Mouse (Mus musculus) splenic B cell, adult 2 months (primary cell): ENCODE data around the gene Zc3h12a.
A peak's percentile ranks its signal among the peaks of the same experiment; 100 is the strongest.

ENCODE experiments used
- DNase-seq: peaks from one replicate; pipeline ENCODE4 v3.0.0-alpha.2; 2011; ENCODE audit warnings: low read depth, low spot score
- H3K27me3 ChIP-seq: 2 replicates; pipeline ENCODE4 v1.6.1; 2012; ENCODE audit warnings: mild to moderate bottlenecking, low read length, moderate library complexity, mixed read lengths; ENCODE audit not compliant: control insufficient read depth, poor library complexity, insufficient read depth, severe bottlenecking
- H3K36me3 ChIP-seq: 2 replicates; pipeline ENCODE4 v1.6.1; 2012; ENCODE audit warnings: mild to moderate bottlenecking, low read length, moderate library complexity, mixed read lengths; ENCODE audit not compliant: control insufficient read depth, poor library complexity, insufficient read depth, severe bottlenecking

Gene Zc3h12a

GRCm38 (mm10) chr4:125127305-125128084, at the start of gene Zc3h12a:
Gene Zc3h12a, minus strand, starts transcription at chr4:125127840.
- no peaks in the 10 kb centered on the region for H3K27me3 ChIP-seq
- peaks cover 19% of the 10 kb centered on the region for H3K36me3 ChIP-seq
- peak; percentile 98 for DNase-seq

GRCm38 (mm10) chr4:125176639-125177165, 49.1 kb upstream of the Zc3h12a start:
- no peaks in the 10 kb centered on the region for H3K36me3 ChIP-seq
- no peaks in the 10 kb centered on the region for H3K27me3 ChIP-seq
- peak; percentile 6 for DNase-seq

GRCm38 (mm10) chr4:125176190-125176589, 48.5 kb upstream of the Zc3h12a start:
- no peaks in the 10 kb centered on the region for H3K27me3 ChIP-seq
- H3K36me3 ChIP-seq, result no peaks in the 10 kb centered on the region
- DNase-seq, result no peak

- DNase-seq, result no peak
- H3K27me3 ChIP-seq, result no peaks in the 10 kb centered on the region
Measured at GRCm38 (mm10) chr4:125175591-125175990, 48.0 kb upstream of the Zc3h12a start.

GRCm38 (mm10) chr4:125174516-125175185, 47.0 kb upstream of the Zc3h12a start:
- Histone ChIP-seq H3K36me3 (no peaks in the 10 kb centered on the region), H3K27me3 (no peaks in the 10 kb centered on the region)
- no peak for DNase-seq

More at GRCm38 (mm10) chr4:125175591-125175990, 48.0 kb upstream of the Zc3h12a start:
- H3K36me3 ChIP-seq, result no peaks in the 10 kb centered on the region

GRCm38 (mm10) chr4:125173150-125173549, 45.5 kb upstream of the Zc3h12a start:
- DNase-seq, result no peak
- no peaks in the 10 kb centered on the region for H3K27me3 ChIP-seq
- no peaks in the 10 kb centered on the region for H3K36me3 ChIP-seq

GRCm38 (mm10) chr4:125172736-125173135, 45.1 kb upstream of the Zc3h12a start:
- no peaks in the 10 kb centered on the region for H3K27me3 ChIP-seq
- no peak for DNase-seq
- H3K36me3 ChIP-seq, result no peaks in the 10 kb centered on the region

GRCm38 (mm10) chr4:125167723-125168122, 40.1 kb upstream of the Zc3h12a start:
- DNase-seq, result no peak
- Histone ChIP-seq H3K27me3 (no peaks in the 10 kb centered on the region), H3K36me3 (no peaks in the 10 kb centered on the region)

GRCm38 (mm10) chr4:125164861-125165260, 37.2 kb upstream of the Zc3h12a start:
- Histone ChIP-seq H3K36me3 (no peaks in the 10 kb centered on the region), H3K27me3 (no peaks in the 10 kb centered on the region)
- no peak for DNase-seq

GRCm38 (mm10) chr4:125162701-125163100, 35.1 kb upstream of the Zc3h12a start:
- Histone ChIP-seq H3K36me3 (no peaks in the 10 kb centered on the region), H3K27me3 (no peaks in the 10 kb centered on the region; the same call in 1 of the 2 replicates)
- DNase-seq, result no peak

- H3K36me3 ChIP-seq, result no peaks in the 10 kb centered on the region
- DNase-seq, result no peak
- H3K27me3 ChIP-seq, result no peaks in the 10 kb centered on the region; the same call in 1 of the 2 replicates
Measured at GRCm38 (mm10) chr4:125161392-125161791, 33.8 kb upstream of the Zc3h12a start.

- no peak for DNase-seq
- Histone ChIP-seq H3K27me3 (no peaks in the 10 kb centered on the region; the same call in 1 of the 2 replicates), H3K36me3 (no peaks in the 10 kb centered on the region)
Measured at GRCm38 (mm10) chr4:125160951-125161331, 33.3 kb upstream of the Zc3h12a start.

GRCm38 (mm10) chr4:125160320-125160950, 32.8 kb upstream of the Zc3h12a start:
- DNase-seq, result peak; percentile 87
- Histone ChIP-seq H3K27me3 (no peaks in the 10 kb centered on the region; the same call in 1 of the 2 replicates), H3K36me3 (no peaks in the 10 kb centered on the region)

- no peak for DNase-seq
- no peaks in the 10 kb centered on the region; the same call in 1 of the 2 replicates for H3K27me3 ChIP-seq
- no peaks in the 10 kb centered on the region for H3K36me3 ChIP-seq
Measured at GRCm38 (mm10) chr4:125158581-125159317, 31.1 kb upstream of the Zc3h12a start.
